Mouse (Mus musculus) mesoderm, embryonic 11.5 days (tissue): ENCODE data around the gene Rtp1.
A peak's percentile ranks its signal among the peaks of the same experiment; 100 is the strongest.

Experiments used
- DNase-seq: peaks from one replicate; pipeline ENCODE4 v3.0.0-alpha.2; 2012; ENCODE audit warnings: low read depth, low spot score

The Rtp1 gene

DNA sequence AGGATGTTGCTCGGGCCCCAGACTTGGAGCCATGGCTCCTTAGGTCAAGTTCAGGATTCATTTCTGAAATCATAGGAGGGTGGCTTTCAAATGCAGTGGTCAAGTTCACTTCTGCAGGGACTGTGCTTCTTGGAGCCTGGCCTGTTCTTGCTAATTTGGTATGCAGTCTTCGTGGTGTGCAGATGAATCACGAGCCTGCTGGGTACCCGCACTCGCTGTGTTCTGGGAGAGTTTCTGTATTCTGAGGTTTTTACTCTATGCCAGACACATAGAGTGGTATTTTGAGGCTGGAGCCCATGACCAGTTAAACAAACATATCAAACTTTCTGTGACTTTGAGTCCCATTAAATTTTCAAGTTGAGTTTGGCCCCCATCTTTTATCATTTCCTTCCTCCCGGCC is 25.4 kb downstream of the Rtp1 start:
- no peak for DNase-seq

DNA sequence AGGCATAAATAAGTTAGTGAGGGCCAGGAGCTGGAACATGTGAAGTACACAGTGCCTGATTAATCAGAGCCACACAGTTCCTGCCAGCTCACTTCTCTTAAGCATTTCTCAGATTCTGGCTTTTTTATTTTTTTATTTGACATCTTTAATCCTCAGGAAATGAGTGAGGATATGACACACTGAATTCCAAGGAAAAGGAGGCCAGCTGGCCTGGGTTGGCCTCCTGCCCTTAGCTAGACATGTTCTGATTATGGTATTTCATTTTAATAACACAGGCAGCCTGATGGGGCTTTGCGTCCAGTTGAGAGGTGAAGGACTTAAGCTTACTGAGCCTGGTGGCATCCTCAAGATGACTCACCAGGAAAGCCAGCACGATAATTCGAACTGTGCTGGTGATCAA is 27.6 kb downstream of the Rtp1 start:
- peak; percentile 6 for DNase-seq

DNA sequence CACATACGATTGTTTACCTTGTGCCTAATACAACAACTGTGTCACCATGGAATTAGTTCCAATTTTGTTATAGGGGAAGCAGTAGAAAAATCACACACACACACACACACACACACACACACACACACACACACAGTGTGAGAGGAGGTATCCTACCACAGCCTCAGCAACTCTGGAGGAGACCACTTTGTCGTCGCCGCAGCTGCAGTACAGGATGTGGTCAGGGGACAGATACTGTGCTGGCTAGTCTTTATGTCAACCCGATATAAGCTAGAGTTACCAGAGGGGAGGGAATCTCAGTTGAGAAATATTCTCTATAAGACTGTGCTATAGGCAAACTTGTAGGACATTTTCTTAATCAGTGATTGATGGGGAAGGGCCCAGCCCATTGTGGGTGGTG is 28.4 kb downstream of the Rtp1 start:
- DNase-seq, result no peak

DNA sequence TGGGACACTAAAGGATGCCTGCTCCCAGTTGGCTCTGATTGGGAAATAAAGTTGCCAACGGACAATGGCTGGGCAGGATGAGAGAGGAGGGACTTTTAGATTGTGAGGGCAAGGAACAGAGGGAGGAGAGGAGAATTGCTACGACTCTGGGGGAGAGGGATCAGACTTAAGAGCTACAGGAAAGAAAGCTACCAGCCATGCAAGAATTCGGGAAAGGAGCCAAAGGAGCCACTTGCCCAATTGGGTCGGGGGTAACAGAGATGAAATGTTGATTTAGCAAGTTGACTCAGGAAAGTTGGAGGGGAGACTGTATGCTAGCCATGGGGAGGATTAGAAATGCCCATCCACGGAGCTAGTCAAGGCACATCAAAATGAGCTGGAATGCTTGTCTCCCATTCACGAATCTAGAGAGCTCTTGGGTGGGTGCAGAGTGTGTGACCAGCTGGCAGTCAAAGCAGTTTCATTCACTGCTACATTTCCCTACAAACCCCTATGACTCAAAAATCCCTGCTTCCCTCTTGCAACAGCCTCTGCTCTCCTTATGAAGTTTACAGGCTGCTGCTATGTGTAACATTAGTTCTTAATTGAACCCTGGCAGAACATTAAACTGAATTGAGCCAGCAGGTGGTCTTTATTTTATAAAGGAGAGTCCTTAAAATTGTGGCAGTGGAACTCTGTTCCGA is 30.1 kb downstream of the Rtp1 start:
- DNase-seq, result no peak

DNA sequence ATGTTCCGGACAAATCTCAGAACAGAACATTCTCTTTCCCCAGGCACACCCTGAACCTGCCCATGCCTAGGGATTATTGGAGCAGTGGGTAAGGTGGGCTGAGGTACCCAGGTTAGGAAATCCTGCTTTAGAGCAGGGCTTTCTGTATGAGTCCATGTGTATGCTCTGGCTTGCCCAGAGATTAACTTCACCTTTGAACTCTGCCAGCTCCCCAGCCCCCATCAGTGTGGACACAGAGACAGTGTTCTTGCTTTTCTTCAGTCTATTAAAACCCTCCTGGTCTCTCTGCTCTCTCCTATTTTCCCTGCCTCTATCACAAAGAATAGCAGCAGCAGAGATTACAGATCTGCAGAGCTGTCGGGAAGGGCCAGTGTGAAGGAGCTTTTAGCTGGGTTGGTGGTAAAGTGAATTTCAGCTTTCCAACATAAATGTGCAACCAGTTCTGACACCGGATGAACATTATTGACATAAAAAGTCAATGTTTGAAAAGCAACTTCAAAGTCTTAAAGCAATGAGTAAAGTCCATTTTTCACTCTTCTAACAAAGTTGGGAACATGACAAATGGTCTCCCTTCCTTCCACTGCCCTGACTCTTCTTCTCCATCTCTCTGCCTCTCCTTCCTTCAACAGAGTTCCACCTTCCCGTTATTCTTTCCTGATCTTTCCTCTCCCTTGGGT is 34.9 kb downstream of the Rtp1 start:
- DNase-seq, result no peak

DNA sequence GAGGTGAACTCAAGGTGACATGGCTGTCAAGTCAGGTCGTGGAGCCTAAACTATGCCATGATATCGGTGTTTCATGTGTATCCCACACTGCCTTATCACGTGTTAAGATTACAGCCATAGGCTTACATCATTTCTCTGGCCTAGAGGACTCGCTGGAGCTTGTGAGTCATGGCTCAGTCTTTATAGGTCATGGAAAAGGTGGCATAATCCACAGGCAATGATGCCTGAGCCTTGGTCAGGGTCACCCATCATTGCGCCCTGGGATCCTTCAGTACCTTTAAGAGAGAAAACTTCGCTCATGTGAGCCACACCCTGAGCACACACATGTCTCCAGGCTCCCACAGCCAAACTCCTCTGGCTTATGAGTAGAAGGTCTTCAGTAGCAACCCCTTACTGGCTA is 42.6 kb downstream of the Rtp1 start:
- no peak for DNase-seq

DNA sequence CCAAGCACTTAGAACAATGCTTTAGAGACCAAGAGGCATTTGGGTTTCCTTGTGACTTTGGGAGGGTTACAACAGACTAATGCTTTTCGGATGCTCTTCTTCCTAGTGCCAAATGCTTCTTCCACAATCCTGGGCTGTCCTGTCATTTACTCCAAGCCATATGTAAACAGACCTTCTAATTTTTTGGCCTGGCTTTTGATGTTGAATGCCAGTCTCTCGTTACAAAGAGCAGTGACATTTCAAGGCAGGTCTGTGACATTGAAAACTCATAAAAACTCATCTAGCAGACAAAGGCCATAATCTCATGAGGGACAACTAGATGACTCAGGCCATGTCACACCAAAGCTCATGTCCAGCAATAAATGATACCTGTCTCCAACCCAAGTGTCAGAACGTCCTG is 43.1 kb downstream of the Rtp1 start:
- DNase-seq, result no peak

DNA sequence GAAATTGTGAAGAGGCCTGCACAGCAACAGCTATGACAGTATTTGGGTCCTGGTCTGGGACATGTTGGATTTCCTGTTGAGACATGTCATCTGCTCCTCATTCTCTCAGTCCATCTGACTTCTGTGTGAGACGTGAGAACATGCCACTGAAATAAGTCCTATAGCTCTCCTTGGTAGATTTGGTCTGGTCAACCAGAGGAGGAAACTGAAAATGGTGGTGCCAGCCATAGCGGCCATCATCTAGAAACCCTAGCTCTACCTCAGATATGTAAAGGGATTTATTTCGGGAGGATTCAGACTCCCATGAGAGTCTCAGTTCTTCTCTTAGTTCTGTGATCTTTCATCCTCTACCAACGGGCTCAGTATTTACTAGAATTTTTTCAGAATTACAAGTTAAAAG is 46.7 kb downstream of the Rtp1 start:
- DNase-seq, result no peak

DNA sequence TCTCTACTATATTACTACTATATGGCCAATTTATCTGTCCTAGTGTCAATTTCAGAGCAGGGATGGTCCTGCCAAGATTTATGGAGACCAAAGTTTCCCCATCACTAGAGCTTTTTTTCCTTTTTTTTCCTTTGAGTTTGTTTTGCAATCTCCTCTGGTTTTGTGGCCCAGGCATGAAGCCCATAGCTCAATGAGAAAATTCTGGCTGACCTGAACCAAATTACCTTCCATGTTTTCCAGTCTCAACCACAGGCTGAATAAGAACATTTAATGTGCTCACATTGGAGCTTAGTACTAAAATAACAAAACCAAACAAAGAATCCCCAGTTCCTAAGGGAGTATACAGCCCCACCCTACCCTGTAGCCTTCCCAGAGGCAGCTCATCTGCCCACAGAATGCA is 47.7 kb downstream of the Rtp1 start:
- no peak for DNase-seq

DNA sequence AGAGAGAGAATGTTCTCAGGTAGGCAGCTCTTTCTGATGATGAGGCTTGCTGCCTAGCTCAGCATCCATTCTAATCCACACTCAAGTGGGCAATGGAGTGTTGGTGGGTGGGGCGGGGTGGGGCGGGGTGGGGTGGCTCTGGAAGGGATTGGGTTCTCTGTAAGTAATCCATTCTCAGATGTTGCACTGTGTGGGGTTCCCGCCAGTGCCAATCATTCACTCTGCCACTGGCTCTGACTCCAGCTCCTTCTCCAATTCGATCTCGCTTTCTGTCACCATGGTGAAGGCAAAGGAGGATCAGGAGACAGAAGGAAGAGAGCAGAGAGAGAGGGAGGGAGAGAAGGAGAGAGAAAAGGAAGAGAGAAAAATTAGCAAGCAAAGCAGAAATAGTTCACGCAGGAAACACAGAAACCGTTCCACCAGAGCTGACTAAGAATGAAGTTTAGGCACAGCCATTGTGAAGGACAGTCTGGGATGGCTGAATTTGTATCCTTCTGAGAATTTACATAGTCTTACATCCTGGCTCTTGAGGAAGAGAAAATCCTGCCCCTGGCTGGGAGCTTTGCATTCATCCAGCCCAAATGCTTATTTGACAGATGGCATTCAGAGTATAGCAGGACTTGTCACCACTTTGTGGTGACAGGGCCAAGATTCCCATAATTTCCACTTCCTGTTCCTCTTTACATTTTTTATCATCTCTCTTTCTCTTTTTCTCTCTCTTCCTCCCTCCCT is 51.1 kb downstream of the Rtp1 start:
- DNase-seq, result no peak

DNA sequence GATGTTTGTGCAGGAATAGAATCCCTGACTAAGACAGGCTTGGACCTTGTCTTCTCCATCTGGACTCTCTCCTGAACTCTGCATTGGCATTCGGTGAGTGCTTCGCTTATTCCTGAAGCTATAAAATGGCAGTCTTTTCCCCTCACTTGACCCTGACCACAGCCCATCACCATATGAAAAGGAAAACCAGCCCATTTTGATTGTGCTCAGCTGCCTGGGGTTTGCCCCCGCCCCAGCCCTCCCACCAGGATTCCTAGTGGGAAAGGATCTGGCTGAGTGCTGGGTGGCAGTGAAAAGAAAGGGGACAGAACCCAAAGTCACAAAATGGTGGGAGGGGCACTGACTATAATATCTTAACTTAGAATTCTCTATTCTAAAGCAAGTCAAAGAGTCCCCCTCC is 53.3 kb downstream of the Rtp1 start:
- peak; percentile 12 for DNase-seq

DNA sequence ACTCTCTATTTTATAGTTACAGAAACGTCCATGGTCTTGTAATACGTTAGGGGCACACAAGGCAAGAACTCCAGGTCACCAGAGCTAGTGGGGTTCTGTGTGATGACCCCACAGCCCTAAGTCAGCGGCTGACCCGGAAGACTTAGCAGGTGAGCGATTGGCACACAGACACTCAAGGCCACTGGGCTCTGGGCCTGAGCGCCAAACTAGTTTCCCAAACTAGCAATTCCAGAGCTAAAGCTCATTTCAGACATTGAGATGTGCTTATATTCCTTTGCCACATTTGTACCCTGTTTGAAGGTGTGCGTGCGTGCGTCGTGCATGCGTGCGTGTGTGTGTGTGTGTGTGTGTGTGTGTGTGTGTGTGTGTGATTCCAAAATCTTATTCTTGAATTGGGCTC is 53.9 kb downstream of the Rtp1 start:
- DNase-seq, result no peak

DNA sequence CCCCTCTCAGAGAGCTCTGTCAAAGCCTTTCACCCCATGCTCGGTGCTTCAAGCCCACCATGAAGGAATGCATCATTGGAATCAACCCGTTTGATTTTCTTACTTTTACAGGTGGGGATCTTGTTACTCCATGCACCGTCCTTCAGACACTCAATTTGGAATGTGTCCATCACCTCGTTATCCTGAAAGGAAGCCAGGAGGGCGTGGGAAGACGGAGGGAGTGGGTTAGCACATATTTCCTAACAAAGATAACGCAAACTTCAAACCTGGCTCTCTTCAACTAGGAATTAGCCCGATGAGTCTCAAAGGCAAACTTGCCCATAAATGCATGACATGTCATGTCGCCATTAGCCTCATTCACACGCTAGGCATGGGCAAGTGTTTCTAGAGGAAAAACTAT is 54.4 kb downstream of the Rtp1 start:
- no peak for DNase-seq
